Mouse (Mus musculus): ENCODE results near the gene Epha2.

- no peak for TF ChIP-seq CTCF (IDR thresholded peaks at IDR 0.05; ENCODE audit: insufficient read depth, low read depth, low read length)
- no peak for TF ChIP-seq POLR2A (IDR thresholded peaks at IDR 0.05; ENCODE audit: insufficient read depth, low read depth, low read length)
Measured at GRCm38 (mm10) chr4:141317914-141318313, 16.9 kb downstream of the Epha2 start.
